Mouse (Mus musculus) brain, embryonic 14.5 days (tissue): ENCODE data around the gene Zfp94.

ENCODE experiments used
- CTCF ChIP-seq: fragments of 200-500 bp; IDR thresholded peaks from 2 replicates; pipeline ENCODE4 v1.5.1; 2012; ENCODE audit warnings: inconsistent platforms, mild to moderate bottlenecking, moderate library complexity, borderline replicate concordance; ENCODE audit not compliant: insufficient read depth, insufficient read length; ENCODE audit errors: extremely low read depth
- POLR2A ChIP-seq: fragments of 200-500 bp; IDR thresholded peaks from 2 replicates; pipeline ENCODE4 v1.6.1; 2012; ENCODE audit warnings: mild to moderate bottlenecking, inconsistent platforms, borderline replicate concordance; ENCODE audit not compliant: poor library complexity, insufficient read depth, insufficient read length, severe bottlenecking; ENCODE audit errors: extremely low read depth

GRCm38 (mm10) chr7:24260000-24260312 is 56.5 kb downstream of the Zfp94 start:
- no peak for TF ChIP-seq POLR2A
- no peak for TF ChIP-seq CTCF
